Mouse (Mus musculus): ENCODE measurements at regions not wholly inside any gene's neighbourhood (a gene's known extent, or its start where the extent isn't known, plus 50 kb on each side); places are given as distances from the start of the nearest gene placed in this dataset.
A peak's percentile ranks its signal among the peaks of the same experiment; 100 is the strongest.

DNA sequence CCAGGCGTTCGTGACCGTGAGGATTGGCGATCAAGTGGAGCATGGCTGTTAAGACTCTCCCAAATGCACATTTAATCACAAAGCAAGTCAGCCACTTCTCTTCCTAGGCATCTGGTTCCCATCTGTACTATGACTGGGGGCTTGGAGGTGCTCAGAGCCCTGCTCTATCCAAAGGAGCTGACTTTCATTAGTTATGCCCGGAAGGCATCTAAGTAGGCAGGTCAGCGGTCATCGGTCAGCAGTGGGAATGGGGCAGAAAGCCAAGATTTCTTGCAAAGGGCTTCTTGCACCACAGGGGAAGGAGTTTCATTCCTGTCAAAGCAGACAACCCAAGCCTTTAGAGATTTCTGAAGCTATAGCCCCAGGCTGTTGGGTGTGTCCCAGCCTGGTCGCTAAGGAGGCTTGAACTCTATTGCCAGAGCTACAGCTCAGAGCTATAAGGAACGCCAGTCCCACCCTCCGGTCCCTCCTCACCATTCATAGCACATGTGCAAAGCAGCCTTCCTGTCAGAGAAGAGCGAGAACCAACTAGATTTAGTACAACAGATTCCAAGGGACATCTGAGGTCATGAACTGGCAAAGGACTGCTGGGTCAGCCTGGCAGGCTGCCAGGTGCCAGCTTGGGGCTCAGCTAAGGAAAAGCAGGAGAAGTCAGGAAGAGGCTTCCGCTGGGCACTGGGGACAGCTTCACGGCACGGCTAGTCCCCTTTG lies 175.6 kb downstream of the Fam43a start:
- DNase-seq (ENCODE audit: low spot score in 2 of 2): no peak

DNA sequence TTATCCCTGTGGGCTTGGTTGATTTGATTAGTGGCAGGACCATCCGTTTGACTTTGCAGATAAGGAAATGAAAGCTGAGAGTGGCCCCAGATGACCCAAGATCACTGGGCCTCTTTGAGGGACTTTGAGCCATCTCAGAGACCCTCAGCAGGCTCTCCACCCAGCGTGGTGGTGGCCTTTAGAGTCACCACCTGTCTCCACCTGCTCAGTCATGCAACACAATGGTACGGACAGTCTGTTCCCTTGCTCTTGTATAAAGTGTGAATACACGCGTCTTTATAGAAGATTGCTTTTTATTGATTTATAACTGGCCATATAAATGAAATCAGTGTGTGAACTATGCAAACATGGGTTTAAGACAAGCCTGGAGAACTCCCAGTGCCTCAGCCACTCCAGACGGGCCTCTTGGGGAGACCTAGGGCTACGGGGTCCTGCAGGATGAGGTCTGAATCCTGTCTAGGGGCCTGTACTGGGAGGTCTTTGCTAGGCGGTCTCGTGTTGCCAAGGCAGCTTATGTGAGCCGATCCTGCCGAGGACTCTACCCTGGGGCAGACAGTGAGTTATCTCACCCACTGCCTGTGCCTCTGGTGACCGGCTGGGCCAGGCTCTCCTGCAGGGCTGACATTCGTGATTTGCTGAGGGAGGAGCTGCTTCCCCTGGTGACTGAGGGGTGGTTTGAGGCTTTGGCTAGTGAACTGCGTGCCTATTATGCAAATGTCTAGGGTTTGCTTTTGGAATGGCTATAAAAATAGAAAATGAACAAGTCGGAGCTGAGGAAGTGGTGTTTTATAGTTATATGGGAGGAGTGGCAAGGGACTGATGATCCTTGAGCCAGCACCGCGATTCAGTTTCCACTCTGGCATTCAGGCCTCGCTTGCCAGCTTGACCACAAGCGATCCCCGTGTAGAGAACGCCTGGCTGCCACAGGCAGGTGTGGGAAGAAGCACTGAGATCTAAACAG lies 176.5 kb downstream of the Fam43a start:
- no peak for DNase-seq (ENCODE audit: low spot score in 2 of 2)

DNA sequence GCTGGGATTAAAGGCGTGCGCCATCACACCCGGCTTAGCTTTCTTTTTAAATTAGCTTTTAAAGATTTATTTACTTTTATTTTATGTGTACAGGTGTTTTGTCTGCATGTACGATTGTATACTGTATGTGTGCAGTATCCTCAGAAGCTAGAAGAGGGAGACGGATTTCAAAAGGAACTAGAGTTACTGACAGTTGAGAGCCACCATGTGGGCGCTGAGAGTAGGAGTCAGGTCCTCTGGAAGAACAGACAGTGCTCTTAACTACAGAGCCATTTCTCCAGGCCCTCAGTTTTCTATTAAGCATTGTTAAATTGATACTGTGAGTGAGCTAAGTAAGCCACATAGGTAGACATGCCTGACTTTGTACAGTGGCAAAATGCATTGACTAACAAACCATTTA lies 177.9 kb downstream of the Fam43a start:
- DNase-seq (ENCODE audit: low spot score in 2 of 2): no peak

DNA sequence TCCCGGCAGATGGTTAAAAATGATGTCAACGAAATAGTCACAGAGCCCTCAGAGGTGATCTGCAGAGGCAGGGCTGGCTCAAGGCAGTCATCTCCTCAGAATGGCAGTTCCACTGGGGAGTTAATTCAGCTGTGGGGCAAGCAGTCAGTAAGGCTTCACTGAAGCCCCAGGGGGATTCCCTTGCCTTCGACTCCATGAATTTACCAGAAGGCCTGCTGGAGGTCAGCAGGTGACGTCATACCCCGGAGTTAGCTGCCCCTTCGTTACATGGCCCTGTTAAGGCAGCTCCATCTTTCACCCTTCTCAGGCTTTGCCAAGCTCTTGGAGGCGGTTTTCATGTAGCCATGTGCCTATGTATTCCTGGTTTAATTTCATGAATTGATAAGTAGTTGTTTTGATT lies 178.6 kb downstream of the Fam43a start:
- DNase-seq (ENCODE audit: low spot score in 2 of 2): no peak

DNA sequence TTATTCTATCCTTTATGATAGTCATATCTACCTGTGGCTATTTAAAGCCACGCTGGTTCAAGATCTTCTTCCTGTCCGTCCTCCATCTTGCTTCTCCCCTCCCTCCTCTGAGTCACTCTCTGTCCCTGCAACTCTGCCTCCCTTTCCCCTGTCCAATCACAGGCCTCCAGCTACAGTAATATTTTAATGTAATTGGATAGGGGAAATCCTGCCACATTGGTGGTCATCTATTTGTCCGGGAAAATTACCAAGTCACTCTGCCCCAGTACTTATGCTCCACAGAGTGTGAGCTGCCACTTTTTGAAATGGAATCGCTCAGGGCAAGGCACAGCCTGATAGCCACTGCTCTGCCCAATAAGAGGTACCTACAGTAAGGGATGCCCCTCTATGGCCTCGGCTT lies 179.4 kb downstream of the Fam43a start:
- DNase-seq (ENCODE audit: low spot score in 2 of 2): no peak

DNA sequence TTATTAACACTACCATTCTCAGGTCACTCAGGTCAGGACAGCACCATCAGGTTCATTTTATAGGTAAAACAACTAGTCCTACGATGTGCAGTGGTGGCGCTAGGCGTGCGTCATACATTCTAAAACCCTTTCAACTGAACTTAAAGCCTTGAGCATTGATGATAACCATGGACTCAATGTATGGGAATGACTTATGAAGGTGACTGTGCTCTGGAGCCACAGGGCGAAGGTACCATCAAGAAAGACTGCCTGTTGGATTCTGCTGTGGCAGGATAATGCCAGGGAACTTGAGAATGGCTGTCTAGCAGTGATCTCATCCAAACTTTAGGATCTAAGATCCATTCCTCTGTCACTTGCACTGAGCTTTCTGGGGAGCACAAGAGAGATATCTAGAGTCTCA lies 184.7 kb downstream of the Fam43a start:
- no peak for DNase-seq (ENCODE audit: low spot score in 2 of 2)

DNA sequence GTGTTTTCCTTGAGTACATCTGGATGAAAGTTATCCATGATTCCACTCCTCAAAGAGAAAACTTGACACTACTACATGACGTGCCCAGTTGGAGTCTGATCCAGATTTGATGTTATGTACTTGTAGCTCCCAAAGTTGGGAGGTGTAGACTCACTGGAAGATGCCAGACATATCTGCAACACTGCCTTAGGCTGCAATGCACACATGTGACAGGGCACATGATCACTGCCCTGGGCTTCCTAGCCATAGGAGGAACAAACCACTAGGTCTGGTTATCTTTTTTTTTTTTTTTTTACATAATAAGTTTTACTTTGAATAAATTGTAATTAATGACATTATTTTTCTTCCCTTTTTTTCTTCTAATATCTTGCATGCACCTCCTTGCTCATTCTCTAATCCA lies 185.4 kb downstream of the Fam43a start:
- DNase-seq (ENCODE audit: low spot score in 2 of 2): no peak

DNA sequence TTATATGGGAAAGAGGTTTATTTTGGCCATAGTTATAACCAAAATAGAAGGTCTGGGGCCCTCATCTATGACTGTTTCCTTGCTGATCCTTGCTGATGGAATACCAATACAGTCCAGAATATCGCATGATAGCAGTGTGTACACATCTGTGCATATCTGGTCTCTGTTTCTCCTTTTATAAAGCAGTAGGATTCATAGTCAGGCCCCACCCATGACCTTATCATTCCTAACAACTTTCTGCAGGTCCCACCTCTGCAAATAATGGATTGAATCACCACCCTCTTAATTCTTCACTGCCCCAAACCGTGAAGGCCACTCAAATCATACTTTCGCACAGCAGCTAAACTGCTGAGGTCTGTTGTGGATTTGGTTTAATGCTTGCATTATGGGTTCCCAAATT lies 186.5 kb downstream of the Fam43a start:
- no peak for DNase-seq (ENCODE audit: low spot score in 2 of 2)

DNA sequence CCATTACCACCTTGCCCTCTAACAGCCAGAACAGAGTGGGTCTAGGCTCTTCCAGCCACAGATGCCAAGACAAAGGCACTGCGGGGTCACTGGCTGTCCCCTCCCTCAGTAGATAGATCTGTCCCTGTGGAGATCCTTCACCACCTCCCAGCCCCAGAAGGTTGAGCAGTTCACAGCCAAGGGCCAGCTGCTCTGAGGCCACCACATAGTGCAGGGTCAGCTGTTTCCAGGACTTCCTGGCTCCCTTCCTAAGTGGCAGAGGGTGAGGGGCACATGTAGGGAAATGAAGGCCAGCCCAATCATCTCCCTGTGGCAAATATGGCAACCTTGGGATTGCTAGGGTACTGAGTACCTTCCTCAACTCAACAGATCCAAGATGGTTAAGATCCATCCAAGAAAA lies 187.8 kb downstream of the Fam43a start:
- DNase-seq (ENCODE audit: low spot score in 2 of 2): no peak

DNA sequence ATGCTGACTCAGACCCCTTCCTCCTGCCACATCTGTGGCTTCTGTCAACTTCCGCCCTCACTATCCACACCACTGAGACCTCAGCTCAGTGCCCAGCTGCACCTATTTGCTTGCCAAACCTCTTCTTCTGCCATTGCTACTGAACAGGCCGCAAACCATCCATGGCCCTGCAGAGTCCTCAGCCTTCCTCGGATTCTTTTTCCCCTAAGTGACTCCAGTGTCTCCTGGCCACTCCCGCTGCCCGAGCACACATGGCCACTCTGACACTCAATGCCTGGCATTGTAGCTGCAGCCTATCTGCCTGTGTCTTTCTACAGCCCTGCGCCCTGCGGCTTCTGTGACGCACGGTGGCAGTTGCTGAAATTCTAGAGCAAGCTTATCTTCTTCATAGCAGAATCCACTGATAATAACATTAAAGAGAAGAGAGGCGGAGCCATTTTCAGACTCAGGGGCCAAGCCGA lies 188.8 kb downstream of the Fam43a start:
- no peak for DNase-seq (ENCODE audit: low spot score in 2 of 2)

DNA sequence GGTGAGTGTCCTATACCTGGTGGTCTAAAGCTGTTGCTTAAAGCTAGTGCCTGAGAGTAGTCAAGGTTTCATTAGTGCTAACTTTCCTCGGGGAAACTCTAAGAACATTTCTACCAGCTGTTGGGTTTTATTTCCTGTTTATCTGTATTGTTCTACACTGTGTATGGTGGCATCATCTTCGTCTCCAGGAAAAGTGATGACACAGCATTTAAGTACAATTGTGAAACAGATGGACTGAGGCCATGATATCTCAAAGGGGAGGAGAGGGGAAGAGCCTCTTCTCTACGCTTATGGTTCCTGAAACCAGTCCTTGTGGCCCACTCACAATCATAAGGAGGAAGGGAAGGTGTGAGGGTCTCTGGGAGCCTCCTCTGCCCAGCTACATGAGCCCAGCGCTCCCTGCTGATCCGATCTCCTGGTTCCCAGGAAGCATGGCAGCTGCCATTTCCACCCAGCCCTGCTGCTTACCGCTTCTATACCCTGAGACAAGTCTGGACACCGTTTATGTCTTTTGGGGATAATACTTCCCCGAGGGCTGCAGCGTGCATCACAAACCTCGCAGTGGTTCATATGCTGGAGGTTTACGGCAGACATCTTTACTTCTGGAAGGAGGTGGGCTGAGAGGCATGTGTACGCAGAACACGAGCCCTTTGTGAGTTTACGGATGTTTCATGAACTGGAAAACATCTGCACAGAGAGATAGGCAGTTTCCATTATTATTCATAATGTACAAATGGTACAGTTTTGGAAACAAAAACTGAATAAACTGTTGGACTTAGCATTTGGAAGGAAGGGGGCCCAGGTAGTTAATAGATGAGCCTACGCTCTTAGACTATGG lies 189.6 kb downstream of the Fam43a start:
- no peak for DNase-seq (ENCODE audit: low spot score in 2 of 2)

DNA sequence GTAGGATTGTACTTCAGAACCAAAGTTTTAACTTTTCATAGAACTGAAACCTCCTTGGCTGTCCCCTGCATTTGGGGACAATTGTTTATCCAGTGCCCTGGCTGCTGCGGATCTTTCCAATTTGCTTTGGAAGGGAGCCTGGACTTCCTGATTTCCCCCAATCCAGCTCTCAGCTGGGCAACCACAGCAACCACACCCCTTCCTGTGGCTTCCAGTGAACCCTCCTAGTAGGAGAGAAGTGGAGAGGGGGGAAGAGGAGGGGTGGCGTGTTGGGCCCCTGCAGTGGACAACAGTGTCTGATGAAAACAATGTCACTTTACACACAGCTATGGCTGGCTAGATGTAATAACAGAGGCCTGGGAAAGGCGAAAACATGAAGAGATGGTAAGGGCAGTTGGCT lies 190.5 kb downstream of the Fam43a start:
- peak in 1 of 2 experiments; percentile 20 for DNase-seq (ENCODE audit: low spot score in 2 of 2)

DNA sequence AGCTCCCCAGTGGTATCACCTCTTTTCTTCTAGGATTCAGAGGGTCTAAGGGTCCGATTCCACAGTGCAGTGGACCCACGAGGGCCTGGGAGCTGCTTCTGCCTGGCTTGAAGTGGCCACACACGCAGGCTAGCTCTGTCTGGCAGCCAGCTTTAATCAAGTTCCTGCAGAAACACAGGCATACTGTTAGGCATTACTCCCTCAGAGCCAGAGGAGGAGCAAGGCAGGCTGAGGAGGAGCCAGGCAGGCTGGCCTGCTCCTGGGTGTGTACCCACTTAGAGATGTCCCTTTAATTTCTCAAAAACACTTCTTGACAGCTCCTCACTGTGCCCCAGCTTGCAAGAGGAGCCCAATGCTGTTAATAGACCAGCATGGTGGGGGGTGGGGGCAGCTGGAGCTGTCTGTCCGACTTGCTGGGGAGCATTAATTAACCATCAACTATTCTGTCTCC lies 191.1 kb downstream of the Fam43a start:
- DNase-seq (ENCODE audit: low spot score in 2 of 2): no peak

DNA sequence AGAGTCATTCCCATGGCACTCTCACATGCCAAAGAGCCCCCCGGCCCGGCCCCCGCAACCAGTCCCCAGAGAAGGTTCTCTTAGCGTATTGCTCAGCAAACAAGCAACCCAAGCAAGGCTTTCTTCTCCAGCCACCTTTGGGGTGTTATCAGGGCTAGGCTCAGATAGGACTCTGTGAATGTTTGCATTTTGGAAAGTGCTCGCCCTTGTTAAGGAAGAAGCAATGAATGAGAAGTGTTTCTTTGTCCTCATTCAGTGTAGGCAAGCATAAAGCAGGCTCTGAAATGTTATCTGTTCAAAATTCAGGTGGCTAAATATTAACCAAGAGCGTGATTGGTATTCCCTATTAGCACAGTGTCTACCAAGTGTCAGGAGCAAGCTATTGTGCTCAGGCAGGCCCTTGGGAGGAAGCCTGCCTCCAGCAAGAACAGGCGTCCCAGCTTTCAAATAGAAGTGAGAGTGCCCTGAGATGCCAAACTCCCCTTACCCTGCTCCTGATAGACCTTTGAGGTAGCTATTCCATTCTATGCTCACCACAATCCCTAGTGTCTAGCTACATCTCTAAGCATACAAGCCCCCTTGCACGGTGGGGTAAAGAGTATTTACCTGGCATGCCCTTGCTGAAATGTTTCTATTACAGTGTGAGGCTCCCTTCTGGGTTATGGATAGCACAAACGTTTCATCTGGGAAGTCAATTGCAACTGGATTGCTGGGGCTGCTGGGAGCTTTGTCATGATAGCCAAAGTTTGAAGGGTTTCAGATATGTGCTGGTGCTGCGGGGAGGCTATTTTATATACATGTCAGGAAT lies 191.7 kb downstream of the Fam43a start:
- DNase-seq (ENCODE audit: low spot score in 2 of 2): no peak

DNA sequence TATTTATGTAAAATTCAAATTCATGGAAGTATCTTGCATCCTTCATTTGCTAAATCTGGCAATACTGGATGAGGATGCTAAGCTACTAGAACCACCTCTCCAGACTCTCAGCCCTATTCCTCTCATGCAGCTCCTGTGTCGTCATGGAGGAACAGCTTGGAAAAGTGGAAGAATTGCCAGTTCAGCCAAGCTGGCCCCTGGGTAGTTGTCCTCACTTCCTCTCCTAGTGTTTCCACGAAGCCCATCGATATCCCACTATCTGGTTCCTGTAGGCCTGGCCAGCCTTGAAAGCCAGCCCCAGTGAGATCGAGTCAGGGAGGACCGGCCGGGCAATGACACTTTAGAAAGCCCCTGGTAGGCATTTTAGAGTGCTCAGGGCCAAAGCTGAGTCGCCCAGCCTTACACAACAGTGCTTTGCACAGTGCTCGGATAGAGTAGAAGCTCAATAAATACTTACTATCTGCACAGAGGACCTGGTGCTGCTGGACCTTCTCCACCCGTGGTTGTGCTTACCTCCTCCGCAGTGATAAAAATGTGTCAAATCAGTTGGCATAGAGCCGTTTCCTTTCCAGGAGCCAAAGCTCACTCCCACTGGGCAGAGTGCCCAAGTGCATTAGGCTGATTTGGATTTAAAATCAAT lies 193.3 kb downstream of the Fam43a start:
- no peak for DNase-seq (ENCODE audit: low spot score in 2 of 2)

DNA sequence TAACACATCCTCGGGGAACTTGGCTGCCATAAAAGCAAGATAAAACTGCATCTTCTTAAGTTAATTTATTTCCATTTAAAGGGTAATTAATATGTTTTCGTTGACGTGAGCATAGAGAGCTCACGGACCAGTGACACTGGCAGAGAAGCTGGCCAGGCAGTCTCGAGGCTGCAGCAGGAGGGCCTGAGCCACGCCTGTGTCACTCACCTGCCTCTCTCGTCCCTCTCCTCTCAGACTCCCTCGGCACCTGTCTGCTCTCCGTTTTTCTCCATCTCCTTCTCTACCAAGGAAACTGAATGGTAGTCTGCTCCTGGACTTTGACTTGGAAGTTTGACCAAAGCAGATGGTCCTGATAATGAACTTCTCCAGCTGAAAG lies 193.8 kb downstream of the Fam43a start:
- no peak for DNase-seq (ENCODE audit: low spot score in 2 of 2)

DNA sequence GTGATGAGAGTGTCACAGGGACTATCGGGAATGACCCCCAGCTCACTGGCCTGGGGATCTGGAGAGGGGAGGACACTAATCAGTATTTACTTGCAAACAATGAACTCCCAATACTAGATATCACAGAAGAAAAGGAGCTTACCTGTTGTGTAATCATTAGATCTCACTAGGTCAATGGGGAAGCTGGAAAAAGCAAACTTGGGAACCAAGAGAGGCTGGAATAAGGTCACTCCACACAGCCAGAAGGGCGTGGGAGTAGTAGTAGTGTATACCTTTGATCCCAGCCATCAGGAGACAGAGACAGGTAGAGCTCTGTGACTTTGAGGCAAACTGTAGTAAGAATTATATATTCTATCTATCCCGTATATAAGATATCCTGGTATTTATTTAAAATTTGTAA lies 194.3 kb downstream of the Fam43a start:
- DNase-seq (ENCODE audit: low spot score in 2 of 2): no peak

DNA sequence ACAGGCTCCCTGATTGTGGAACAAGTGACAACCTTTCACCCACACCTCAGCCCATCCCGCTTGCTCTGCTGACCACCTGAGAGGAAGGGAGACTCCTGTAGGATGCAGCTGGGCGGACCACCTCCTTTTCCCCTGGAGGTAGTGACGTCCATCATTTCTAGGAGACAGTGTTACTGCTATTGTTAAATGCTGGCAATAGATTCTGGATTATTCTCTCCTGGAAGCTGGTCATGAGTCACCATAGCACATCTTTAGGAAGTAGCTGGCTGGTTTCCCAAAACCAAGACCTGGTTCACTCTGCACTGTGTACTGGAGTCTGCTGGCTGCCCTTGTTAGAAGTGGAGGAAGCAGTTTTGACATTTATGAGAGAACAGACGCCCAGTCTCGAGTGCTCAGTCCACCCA lies 196.0 kb downstream of the Fam43a start:
- no peak for DNase-seq (ENCODE audit: low spot score in 2 of 2)

DNA sequence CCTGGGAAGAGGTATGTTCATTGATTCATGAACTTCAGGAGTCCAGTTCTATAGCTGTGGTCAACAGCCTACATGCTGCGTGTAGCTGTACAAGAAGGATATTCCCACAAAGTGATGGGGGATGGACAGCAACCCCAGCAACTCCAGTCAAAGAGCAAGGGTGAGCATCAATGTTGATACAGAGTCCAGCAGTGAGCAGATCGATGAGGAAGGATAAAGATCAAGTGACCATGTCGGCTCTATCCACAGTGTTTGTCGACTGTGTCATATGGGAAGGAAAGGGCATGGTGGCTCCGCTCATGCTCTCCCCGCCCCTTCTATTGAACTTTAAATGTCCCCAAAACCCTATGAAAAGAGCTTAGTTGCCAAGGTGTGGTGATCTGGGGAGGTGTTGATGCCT lies 196.6 kb downstream of the Fam43a start:
- DNase-seq (ENCODE audit: low spot score in 2 of 2): no peak

DNA sequence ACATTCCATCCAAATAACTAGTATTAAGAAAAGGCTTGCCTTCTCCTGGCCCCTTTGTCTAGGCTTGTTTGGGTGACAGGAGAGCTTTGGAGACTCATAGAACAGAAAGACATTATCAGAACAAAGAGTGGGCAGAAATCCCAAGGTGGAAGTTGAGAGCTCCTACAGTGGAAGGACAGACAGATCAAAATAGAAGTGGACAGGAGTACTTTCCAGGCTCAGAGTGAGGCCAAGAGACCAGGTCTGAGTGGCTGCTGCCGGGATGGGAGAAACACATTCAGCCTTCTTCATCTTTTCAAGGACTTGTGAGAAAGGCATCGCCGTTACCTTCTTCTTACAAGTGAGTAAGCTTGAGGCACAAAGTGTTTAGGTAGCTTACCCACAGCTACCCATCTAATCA lies 197.5 kb downstream of the Fam43a start:
- DNase-seq (ENCODE audit: low spot score in 2 of 2): no peak

DNA sequence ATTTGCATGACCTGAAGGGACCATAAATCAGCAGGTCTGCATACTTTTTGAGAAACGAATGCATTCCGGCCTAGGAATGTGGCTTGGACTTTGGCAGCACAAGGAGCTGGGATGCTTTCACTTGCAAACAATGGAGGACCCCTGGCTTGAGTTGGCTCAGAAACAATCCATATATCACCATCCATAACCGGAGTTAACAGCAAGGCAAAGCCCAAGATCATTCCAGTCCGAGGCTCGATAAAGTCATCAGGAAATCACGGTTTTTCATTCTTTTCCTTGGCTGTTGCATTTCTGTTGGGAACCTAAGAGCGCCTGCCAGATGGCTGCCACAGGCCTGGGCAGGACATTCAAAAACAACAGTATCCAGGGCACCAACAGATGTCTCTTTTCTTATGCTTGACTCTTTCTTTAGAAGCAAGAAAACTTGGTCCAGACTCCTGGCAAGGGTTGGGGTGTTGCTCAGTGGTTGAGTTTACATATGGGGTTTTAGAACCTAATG lies 198.5 kb downstream of the Fam43a start:
- DNase-seq (ENCODE audit: low spot score in 2 of 2): no peak
